Mouse (Mus musculus) heart, embryonic 12.5 days (tissue): ENCODE results near the gene Atp5mpl. TPM values are rescaled to one million over a fixed set of nuclear protein-coding genes. Genes with fewer than 3 reads are reported as not detected.

ENCODE experiments used
- ATAC-seq: fragments of 200-750 bp; cut with Nextera tagmentation; 2 replicates; pipeline ENCODE4 v1.8.0; 2017; ENCODE audit warnings: moderate TSS enrichment, moderate library complexity; ENCODE audit not compliant: insufficient number of reproducible peaks, low FRiP score
- H3K27ac ChIP-seq: fragments of 300-500 bp; sonication (generic); 2 replicates; pipeline ENCODE4 v1.5.1; 2016; ENCODE audit warnings: mild to moderate bottlenecking, moderate library complexity; ENCODE audit not compliant: poor library complexity, severe bottlenecking
- H3K27me3 ChIP-seq: fragments of 300-500 bp; sonication (generic); replicated peaks from 2 replicates; pipeline ENCODE4 v1.6.1; 2016; ENCODE audit warnings: mild to moderate bottlenecking, moderate library complexity
- H3K36me3 ChIP-seq: fragments of 300-500 bp; sonication (generic); 2 replicates; pipeline ENCODE4 v1.6.1; 2016; ENCODE audit warnings: mild to moderate bottlenecking, moderate library complexity
- H3K4me1 ChIP-seq: fragments of 300-500 bp; sonication (generic); replicated peaks from 2 replicates; pipeline ENCODE4 v1.6.1; 2016; ENCODE audit warnings: mild to moderate bottlenecking
- H3K4me2 ChIP-seq: fragments of 300-500 bp; sonication (generic); 2 replicates; pipeline ENCODE4 v1.6.1; 2016; ENCODE audit warnings: mild to moderate bottlenecking, moderate library complexity
- H3K4me3 ChIP-seq: fragments of 300-500 bp; sonication (generic); 2 replicates; pipeline ENCODE4 v1.5.1; 2016; ENCODE audit warnings: mild to moderate bottlenecking
- H3K9ac ChIP-seq: fragments of 300-500 bp; sonication (generic); 2 replicates; pipeline ENCODE4 v1.6.1; 2016; ENCODE audit warnings: mild to moderate bottlenecking, moderate library complexity
- H3K9me3 ChIP-seq: fragments of 300-500 bp; sonication (generic); replicated peaks from 2 replicates; pipeline ENCODE4 v1.6.1; 2016; ENCODE audit warnings: mild to moderate bottlenecking, moderate library complexity
- WGBS: fragments of 180-500 bp; shearing (Covaris S2); methylation state at CpG from one replicate; pipeline ENCODE4 v1.1.7; 2016; 5-methylcytosine and 5-hydroxymethylcytosine counted together
- polyA plus RNA-seq: library from polyadenylated mRNA; unstranded; fragments of >200 nt; fragmentation: Nextera tagmentation; extraction: Ambion mirVana; gene quantifications from 2 replicates; pipeline ENCODE4 v1.2.1, GENCODE M21; 2016

The Atp5mpl gene
- polyA plus RNA-seq, 1 experiment from 2014 or later = 1,427 TPM

GRCm38 (mm10) chr12:111911796-111912195 lies 55.0 kb downstream of the Atp5mpl start:
- peaks cover 5% of the 10 kb centered on the region; the same call in 1 of the 2 replicates for H3K27me3 ChIP-seq
- H3K9ac ChIP-seq = no peak overlapping the region
- 78% methylated on average over 2 of the region's 2 CpGs for WGBS
- no peaks in the 10 kb centered on the region for H3K9me3 ChIP-seq
- no peaks in the 10 kb centered on the region for H3K36me3 ChIP-seq
- no peak overlapping the region for H3K27ac ChIP-seq
- no peak overlapping the region for H3K4me3 ChIP-seq
- H3K4me2 ChIP-seq = no peak overlapping the region
- peaks cover 21% of the 10 kb centered on the region; the same call in 1 of the 2 replicates for H3K4me1 ChIP-seq
- no peak for ATAC-seq

Other genes with a start within 250 kb of the Atp5mpl start
- gene Klc1, start 208.1 kb downstream of the Atp5mpl start, polyA plus RNA-seq = 113 and 117 TPM in 2 replicates
- 6.1 and 8.1 TPM in 2 replicates for gene Xrcc3, start 153.1 kb downstream of the Atp5mpl start, polyA plus RNA-seq
- gene Zfyve21, start 152.8 kb downstream of the Atp5mpl start, polyA plus RNA-seq = 70.6 and 71.9 TPM in 2 replicates
- gene Ppp1r13b, start 58.9 kb downstream of the Atp5mpl start, polyA plus RNA-seq = 17.9 and 19.8 TPM in 2 replicates
- 0.14 and 0.37 TPM in 2 replicates for gene Tdrd9, start 4.6 kb upstream of the Atp5mpl start, polyA plus RNA-seq
- gene Rd3l, start 14.3 kb upstream of the Atp5mpl start, polyA plus RNA-seq = 0.62 and 0.64 TPM in 2 replicates
- 0.45 and 2.2 TPM in 2 replicates for gene Aspg, start 139.7 kb upstream of the Atp5mpl start, polyA plus RNA-seq
- 2.5 and 2.7 TPM in 2 replicates for gene Kif26a, start 179.2 kb upstream of the Atp5mpl start, polyA plus RNA-seq